Mouse (Mus musculus): ENCODE measurements around the gene Usp54. TPM values are rescaled to one million over a fixed set of nuclear protein-coding genes. Genes with fewer than 3 reads are reported as not detected.

Usp54 gene
- total and polyA plus RNA-seq, 3 experiments = 5.3 to 11.7 (median 5.4) TPM

DNA sequence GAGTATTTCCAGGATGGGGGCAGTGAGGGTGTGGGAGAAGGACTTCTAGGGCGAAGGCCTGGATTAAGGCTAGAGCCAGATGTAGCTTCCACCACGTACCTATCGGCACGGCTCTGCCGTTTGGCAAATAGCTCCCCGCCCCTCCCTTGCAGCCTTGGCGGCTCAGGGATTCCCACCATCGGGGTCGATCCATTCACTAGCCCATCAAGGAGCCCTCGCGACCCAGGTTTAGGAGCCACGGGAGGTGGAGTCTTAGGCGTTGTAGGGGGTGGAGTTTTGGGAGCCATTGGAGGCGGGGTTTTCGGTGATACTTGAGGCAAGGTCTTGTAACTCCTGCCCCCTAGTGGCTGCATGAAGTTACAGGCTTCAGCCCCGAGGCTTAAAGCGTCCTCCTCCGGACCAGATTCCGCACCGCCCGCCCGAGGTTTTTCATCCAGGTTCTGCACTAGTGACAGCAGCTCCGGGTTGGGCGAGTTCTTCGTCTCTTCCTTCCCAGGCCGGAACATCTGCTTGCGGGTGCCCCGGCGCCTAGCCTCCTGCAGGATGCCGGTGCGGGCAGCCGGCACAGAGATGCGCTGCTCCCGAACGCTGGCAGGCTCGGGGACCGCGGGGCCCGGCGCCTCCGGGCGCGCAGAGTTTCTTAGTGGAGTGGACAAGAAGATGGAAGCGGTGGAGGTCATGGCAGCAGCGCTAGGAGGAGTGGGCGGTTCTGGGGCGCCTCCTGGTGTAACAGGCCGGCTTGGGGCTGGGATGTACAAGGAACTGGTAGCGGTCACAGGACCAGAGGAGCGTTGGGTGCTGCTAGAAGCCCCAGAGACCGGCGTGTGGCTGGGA lies 20.2 kb upstream of the Usp54 start (continued):
- no peak for TF ChIP-seq ZKSCAN1 (IDR thresholded peaks at IDR 0.05; ENCODE audit: borderline replicate concordance, low read depth, low read length)
- TF ChIP-seq CTCF (conservative IDR thresholded peaks at IDR 0.05 in 1 of 2, IDR thresholded peaks at IDR 0.05 in 1 of 2; ENCODE audit: low read depth in 2 of 2, low read length in 2 of 2) = peak; percentile 57 to 92
- TF ChIP-seq HCFC1 (IDR thresholded peaks at IDR 0.05; ENCODE audit: low read depth, low read length) = no peak
- no peak for TF ChIP-seq RCOR1 (conservative IDR thresholded peaks at IDR 0.05; ENCODE audit: low read depth, low read length)
- no peak for TF ChIP-seq ETS1 (conservative IDR thresholded peaks at IDR 0.05; ENCODE audit: low read depth, low read length)
- no peak for TF ChIP-seq GABPA (IDR thresholded peaks at IDR 0.05; ENCODE audit: insufficient replicate concordance, low read depth, low read length)
- peak; percentile 69; the same call in 1 of the 2 replicates for TF ChIP-seq MAZ (IDR thresholded peaks at IDR 0.05; ENCODE audit: low read depth, low read length)
- no peak for TF ChIP-seq ZC3H11A (IDR thresholded peaks at IDR 0.05; ENCODE audit: low read depth, low read length)
- no peak for TF ChIP-seq TCF12 (IDR thresholded peaks at IDR 0.05; ENCODE audit: low read depth, low read length)
- peak; percentile 55; the same call in 1 of the 2 replicates for TF ChIP-seq SIN3A (IDR thresholded peaks at IDR 0.05; ENCODE audit: low read length)
- TF ChIP-seq USF1 (IDR thresholded peaks at IDR 0.05; ENCODE audit: low read depth, low read length) = no peak
- no peak for TF ChIP-seq JUND (conservative IDR thresholded peaks at IDR 0.05; ENCODE audit: low read depth, low read length)
- TF ChIP-seq CHD1 (IDR thresholded peaks at IDR 0.05; ENCODE audit: low read depth, low read length) = no peak
- TF ChIP-seq POLR2A (IDR thresholded peaks at IDR 0.05; ENCODE audit: low read depth, low read length) = peak; percentile 65
- TF ChIP-seq JUN (IDR thresholded peaks at IDR 0.05; ENCODE audit: insufficient read depth, low read depth, low read length) = no peak
- TF ChIP-seq MXI1 (IDR thresholded peaks at IDR 0.05; ENCODE audit: low read depth, low read length) = peak; percentile 62
- TF ChIP-seq NRF1 (IDR thresholded peaks at IDR 0.05; ENCODE audit: low read depth, low read length) = peak; percentile 25; the same call in 1 of the 2 replicates
- TF ChIP-seq RAD21 (IDR thresholded peaks at IDR 0.05; ENCODE audit: low read depth, low read length) = peak; percentile 81
- TF ChIP-seq MAX (IDR thresholded peaks at IDR 0.05; ENCODE audit: low read length) = no peak; the same call in 1 of the 2 replicates

DNA sequence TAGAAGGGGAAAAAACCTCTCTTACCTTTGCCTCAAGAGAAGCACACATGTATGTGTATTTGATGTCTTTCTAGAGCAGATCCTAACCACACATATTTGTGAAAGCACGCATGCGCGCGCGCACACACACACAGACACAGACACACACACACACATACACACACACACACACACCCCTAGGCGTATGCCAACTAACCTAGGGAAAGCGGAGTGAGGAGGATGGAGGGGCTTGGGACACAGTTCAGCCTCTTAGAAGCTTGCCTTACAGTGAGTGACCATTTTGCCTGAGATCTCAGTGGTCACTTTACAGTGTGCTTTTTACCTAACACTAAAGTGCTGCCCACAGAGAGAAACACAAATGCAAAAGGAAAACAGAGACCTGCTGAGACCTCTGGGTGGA lies 18.8 kb upstream of the Usp54 start:
- in situ Hi-C loops (cut with MboI; ENCODE audit: low pct_ligation_motif_present, low pct_unique_long_range_greater_than_20kb, low sequenced_read_pairs) = loop anchor here (5.0 kb wide), 1 partner anchor 82 kb away; no protein-coding TSS in a partner anchor
- Histone ChIP-seq H3K9me3 (replicated peaks; ENCODE audit: low read length) (no peaks in the 10 kb centered on the region), H3K9ac (ENCODE audit: insufficient read depth, low read depth) (no peak overlapping the region), H3K79me2 (replicated peaks; ENCODE audit: control insufficient read depth, extremely low read depth, insufficient read depth, poor library complexity, severe bottlenecking) (no peaks in the 10 kb centered on the region), H3K4me2 (ENCODE audit: insufficient read depth, low read depth, poor library complexity, severe bottlenecking) (no peak overlapping the region), H3K27ac (ENCODE audit: insufficient read depth, low read depth) (no peak overlapping the region), H3K36me3 (replicated peaks in 1 of 2; ENCODE audit: control insufficient read depth in 1 of 2, insufficient read depth in 1 of 2, low read length in 1 of 2) (no peaks in the 10 kb centered on the region), H3K27me3 (replicated peaks) (peaks cover 25% of the 10 kb centered on the region), H3K4me3 (replicated peaks in 1 of 3; ENCODE audit: low read depth in 2 of 3, low read length in 2 of 3, poor library complexity in 1 of 3) (no peak overlapping the region), H3K4me1 (ENCODE audit: control insufficient read depth in 1 of 2, insufficient read depth in 2 of 2) (peaks cover 6 to 40% of the 10 kb centered on the region in 2 experiments)
- dilution Hi-C loops (cut with MboI; ENCODE audit: extremely low pct_ligation_motif_present, extremely low pct_unique_long_range_greater_than_20kb, low sequenced_read_pairs) = no loop called here
- TF ChIP-seq E2F4 (IDR thresholded peaks at IDR 0.05; ENCODE audit: insufficient replicate concordance, low read depth, low read length) = no peak
- TF ChIP-seq KAT2A (IDR thresholded peaks at IDR 0.05; ENCODE audit: insufficient replicate concordance, low read length) = no peak
- no peak for TF ChIP-seq CHD2 (IDR thresholded peaks at IDR 0.05; ENCODE audit: low read length)
- TF ChIP-seq EP300 (IDR thresholded peaks at IDR 0.05; ENCODE audit: low read length) = no peak
- no peak for TF ChIP-seq MXI1 (IDR thresholded peaks at IDR 0.05; ENCODE audit: low read depth, low read length)
- TF ChIP-seq IRF4 (IDR thresholded peaks at IDR 0.05; ENCODE audit: low read depth, low read length) = no peak
- no peak for DNase-seq (ENCODE audit: extremely low read depth)

Data from CH12.LX (cell line).